Mouse (Mus musculus) heart, adult 2 months (tissue): ENCODE measurements at regions not wholly inside any gene's neighbourhood (a gene's known extent, or its start where the extent isn't known, plus 50 kb on each side); places are given as distances from the start of the nearest gene placed in this dataset.

ENCODE experiments used
- CTCF ChIP-seq: fragments of 200-600 bp; IDR thresholded peaks from 2 replicates; pipeline ENCODE4 v1.8.1; 2022; ENCODE audit warnings: antibody characterized with exemption, mild to moderate bottlenecking, moderate library complexity
- EP300 ChIP-seq: fragments of 200-500 bp; IDR thresholded peaks from 2 replicates; pipeline ENCODE4 v1.6.1; 2011; ENCODE audit warnings: low read depth, low read length, control low read depth; ENCODE audit not compliant: insufficient read depth
- POLR2A ChIP-seq: fragments of 200-500 bp; IDR thresholded peaks from 2 replicates; pipeline ENCODE4 v1.6.1; 2011; ENCODE audit warnings: mild to moderate bottlenecking, low read depth, low read length, control low read depth; ENCODE audit not compliant: insufficient read depth

DNA sequence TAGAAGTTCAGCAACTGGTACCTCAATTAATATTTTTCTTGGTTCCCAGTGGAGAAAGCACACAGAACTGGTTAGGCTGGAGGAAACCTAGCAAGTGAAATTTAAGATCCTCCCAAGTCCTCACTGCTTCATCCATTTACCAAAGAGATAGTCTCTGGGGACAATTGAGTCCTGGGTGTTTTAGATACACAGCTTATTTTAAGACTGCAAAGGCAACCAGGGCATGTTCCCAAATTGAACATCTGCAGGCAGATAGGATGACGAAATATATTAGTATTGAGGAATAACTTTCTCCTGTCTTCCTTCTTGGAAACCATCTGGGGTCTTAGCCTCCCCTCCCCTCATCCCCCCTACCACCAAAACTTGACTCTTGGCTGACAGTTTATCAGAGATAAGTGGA, 356.3 kb upstream of the Npvf start:
- TF ChIP-seq CTCF (no peak), POLR2A (no peak), EP300 (no peak)
